14 mouse cellular contexts compared by ENCODE assay signal in the genomic region with DNA sequence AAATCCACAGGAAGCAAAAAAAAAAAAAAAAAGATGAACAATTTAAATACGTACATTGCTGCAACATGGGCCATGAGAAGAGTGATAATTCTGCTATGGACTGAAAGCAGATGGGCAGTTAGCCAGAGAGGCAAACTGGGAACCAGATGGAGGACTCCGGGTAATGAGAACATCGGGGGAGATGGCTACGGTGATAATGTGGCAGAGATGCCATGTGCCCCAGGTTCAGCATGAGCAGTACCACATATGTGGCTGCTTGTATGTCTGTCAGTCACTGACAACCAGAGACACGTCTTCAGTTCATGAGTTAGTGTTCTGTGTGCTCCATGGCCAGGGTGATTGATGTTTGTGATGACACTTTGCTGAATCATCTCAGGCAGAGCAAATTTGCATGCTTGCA.
DNase-seq lines count a peak whose midpoint lies in the region; ATAC-seq and TF ChIP-seq lines count a peak whose summit lies in the region.
"Had no signal": no experiment of that assay in that cellular context is flagged by ENCODE, and none has a peak within 500 bp of the region (broad histone marks: within the 10 kb centered on the region; RNA-seq: fewer than 3 reads in every experiment).

No protein-coding gene starts in this region.

- TF ChIP-seq POLR2A in brain, embryonic 14.5 days (IDR thresholded peaks at IDR 0.05; ENCODE audit: borderline replicate concordance, extremely low read depth, insufficient read depth, insufficient read length, poor library complexity, severe bottlenecking): no peak

- DNase-seq in cerebellum, postnatal 14 days: peak; percentile 37 to 52
- no peak for DNase-seq in cerebellum, adult 11-12 months
- DNase-seq in layer of hippocampus, adult 18-20 months (ENCODE audit: low spot score in 2 of 2): peak; percentile 30 to 57
- no peak for DNase-seq in layer of hippocampus, postnatal 25 days (ENCODE audit: extremely low spot score in 1 of 2, low spot score in 1 of 2)
- DNase-seq in brain, embryonic 14.5 days (ENCODE audit: low read depth): peak; percentile 81
- DNase-seq in layer of hippocampus, postnatal 10 days (ENCODE audit: low spot score in 2 of 2): peak; percentile 14 to 35
- DNase-seq: adrenal gland, postnatal 10 days; gastrocnemius, postnatal 25 days; kidney, adult 2 months; kidney, postnatal 10 days; lung, adult 2 months; right cerebral cortex, postnatal 4 days had no signal

- no peak for TF ChIP-seq CTCF in brain, embryonic 14.5 days (IDR thresholded peaks at IDR 0.05; ENCODE audit: borderline replicate concordance, extremely low read depth, insufficient read depth, insufficient read length)

- ATAC-seq in megakaryocyte-erythroid progenitor cell, adult 5-6 weeks (replicated peaks; ENCODE audit: low FRiP score, low TSS enrichment, poor library complexity, severe bottlenecking): no peak
- ATAC-seq: forebrain, embryonic 15.5 days had no signal

Comparison
In these comparisons a context has a peak if more than half of its experiments do, and no peak if none do; other contexts are left out.
1. DNase-seq: peak in cerebellum, postnatal 14 days (2 of 2), layer of hippocampus, adult 18-20 months (2 of 2), brain, embryonic 14.5 days (single experiment) and layer of hippocampus, postnatal 10 days (2 of 2); none in cerebellum, adult 11-12 months (single experiment) and layer of hippocampus, postnatal 25 days (0 of 2).